Mouse (Mus musculus) cerebellum, adult 2 months (tissue): Measurements from ENCODE around the gene Twf2.

Source experiments
- CTCF ChIP-seq: fragments of 200-500 bp; IDR thresholded peaks from 2 replicates; pipeline ENCODE4 v1.5.1; 2011; ENCODE audit warnings: low read depth, mild to moderate bottlenecking, control low read depth, low read length, moderate library complexity, borderline replicate concordance; ENCODE audit not compliant: insufficient read depth
- POLR2A ChIP-seq: fragments of 200-500 bp; IDR thresholded peaks from 2 replicates; pipeline ENCODE4 v1.6.1; 2011; ENCODE audit warnings: low read length, control low read depth, borderline replicate concordance; ENCODE audit not compliant: insufficient read depth

- TF ChIP-seq CTCF (no peak), POLR2A (no peak)
These were observed 22.9 kb upstream of the Twf2 start for GRCm38 (mm10) chr9:106179964-106180363.
